Mouse (Mus musculus) heart, adult 18-20 months (tissue): ENCODE measurements at regions not wholly inside any gene's neighbourhood (a gene's known extent, or its start where the extent isn't known, plus 50 kb on each side); places are given as distances from the start of the nearest gene placed in this dataset.
"Not testable (repeated sequence)": the region's sequence is repeated elsewhere in the genome, so short reads cannot be mapped to it uniquely, and the experiment has no call there.

ENCODE experiments used
- DNase-seq, 2 experiments: peaks; one replicate each; pipeline ENCODE4 v3.0.0; 2021 to 2022; ENCODE audit warnings: mixed read lengths in 1 of 2

GRCm38 (mm10) chr10:117475086-117475945 is 95.5 kb upstream of the Cpsf6 start:
- DNase-seq, result no peak

DNA sequence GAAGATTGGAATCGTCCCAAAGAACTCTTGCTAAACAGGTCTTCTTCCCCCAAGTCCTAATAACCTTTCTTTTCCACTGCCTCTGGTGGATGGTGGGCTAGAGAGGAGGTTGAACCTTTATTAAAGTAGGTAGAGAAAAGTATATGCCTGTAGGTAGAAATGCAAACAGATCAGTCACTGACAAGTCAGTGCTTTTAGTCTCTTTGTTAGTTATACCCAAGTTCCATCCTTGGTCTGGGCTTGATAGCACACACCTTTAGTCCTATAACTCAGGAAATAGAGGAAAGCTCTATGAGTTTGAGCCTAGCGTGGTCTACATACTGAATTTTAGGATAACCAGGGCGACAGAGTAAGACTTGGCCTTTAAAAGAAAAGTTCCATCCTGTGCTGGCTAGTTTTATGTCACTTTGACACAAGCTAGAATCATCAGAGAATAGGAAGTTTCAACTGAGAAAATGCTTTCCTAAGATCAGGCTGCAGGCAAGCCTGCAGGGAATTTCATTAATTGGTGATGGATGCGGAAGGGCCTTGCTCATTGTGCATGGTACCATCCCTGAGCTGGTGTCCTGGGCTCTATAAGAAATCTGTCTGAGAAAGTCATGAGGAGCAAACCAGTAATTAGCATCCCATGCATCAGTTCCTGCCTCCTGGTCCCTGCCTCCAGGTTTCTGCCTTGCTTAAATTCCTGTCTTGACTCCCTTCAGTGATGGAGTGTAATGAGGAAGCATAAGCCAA is 94.7 kb upstream of the Cpsf6 start:
- DNase-seq, result no peak

GRCm38 (mm10) chr10:117473471-117473870 is 93.7 kb upstream of the Cpsf6 start:
- DNase-seq, result no peak

DNA sequence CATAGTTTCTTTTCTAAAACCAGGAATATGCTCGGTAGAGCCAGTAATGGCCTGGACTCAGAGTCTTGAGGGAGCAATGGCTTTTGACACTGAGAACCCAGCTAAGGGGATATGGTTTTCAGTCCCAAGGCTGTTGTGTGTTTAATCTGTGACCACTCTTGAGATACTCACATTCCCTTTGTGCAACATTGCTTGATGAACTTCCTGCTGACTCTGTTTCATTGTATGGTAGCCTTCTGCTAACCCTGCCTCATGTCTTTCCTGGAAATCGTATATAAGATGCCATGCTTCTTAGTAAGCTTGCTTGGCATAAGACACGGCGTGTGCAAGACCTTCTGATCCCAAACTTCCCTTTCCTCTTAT is 92.7 kb upstream of the Cpsf6 start:
- DNase-seq, result no peak

DNA sequence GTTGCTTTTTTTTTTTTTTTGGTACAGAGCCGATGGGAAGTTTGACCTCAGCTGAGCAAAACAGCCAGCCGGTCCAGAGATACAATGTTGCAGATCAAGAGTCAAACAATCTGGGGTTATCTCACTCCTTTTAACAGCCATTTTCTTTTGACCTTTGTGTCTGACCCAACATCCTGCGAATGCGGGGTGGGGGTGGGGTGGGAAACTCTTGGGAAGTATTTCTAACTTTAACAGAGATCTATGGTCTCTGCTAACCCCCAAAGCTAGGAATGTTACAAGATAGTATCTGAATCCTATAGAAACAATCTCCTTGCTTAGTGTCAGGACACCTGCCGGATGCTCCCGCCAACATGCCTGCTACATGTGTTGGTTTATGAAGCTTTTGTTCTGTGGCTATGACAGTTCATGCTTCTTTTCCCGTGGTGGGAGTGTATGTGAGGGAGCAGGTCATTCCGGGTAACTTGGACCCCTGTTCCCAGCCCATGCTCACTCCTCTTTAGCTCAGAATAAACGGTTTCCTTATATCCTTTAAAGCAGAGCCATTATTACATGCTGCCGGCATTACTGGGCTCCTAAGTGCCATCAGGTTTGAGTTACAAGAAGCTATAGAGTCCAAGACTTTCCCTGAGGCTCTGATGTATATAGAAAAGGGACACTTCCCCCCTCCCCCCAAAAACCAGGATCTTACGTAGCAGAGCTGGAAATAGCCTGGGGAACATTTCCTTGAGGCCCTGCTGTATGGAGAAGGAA is 92.2 kb upstream of the Cpsf6 start:
- no peak for DNase-seq

- DNase-seq, result peak; percentile 15 to 17
Measured at GRCm38 (mm10) chr10:117471036-117471817, 91.4 kb upstream of the Cpsf6 start.

DNA sequence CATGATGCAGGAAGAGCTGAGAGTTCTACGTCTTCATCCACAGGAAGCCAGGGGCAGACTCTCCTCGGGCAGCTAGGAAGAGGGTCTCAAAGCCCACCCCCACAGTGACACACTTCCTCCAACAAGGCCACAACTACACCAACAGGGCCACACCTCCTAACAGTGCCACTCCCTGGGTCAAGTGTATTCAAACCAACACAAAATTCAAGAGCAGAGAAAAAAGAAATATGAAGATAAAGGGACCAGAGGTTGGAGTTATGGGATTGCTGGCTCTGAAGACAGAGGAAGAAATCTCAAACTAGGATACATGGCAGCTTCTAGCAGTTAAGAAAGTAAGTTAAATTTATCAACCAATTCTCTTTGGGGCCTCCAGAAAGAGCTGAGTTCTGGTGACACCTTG is 90.7 kb upstream of the Cpsf6 start:
- DNase-seq, result no peak

- DNase-seq, result no peak
Measured at GRCm38 (mm10) chr10:117469573-117470090, 89.8 kb upstream of the Cpsf6 start.

- no peak for DNase-seq
Measured at GRCm38 (mm10) chr10:117468931-117469572, 89.2 kb upstream of the Cpsf6 start.

GRCm38 (mm10) chr10:117468381-117468780 is 88.6 kb upstream of the Cpsf6 start:
- no peak for DNase-seq

- no peak for DNase-seq
Measured at GRCm38 (mm10) chr10:117467161-117467560, 87.3 kb upstream of the Cpsf6 start.

DNA sequence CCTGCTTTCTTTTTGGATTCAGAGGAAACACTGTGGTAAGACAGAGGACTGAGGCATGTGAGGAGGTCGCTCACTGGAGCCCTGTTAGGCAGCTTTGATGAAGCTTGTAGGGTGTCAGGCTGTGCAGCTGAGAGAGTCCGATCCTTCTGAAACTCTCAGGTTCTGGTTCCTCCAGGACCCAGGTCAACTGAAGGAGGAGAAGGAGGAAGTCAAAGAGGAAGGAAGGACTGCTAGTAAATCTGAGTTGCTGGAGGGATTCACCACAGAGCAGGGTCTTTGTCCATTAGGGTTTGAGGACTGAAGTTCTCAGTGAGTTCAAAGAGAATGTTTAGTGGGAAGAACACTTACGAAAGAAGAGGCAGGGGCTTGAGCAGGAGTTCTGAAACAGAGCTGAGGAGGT is 86.6 kb upstream of the Cpsf6 start:
- no peak for DNase-seq

DNA sequence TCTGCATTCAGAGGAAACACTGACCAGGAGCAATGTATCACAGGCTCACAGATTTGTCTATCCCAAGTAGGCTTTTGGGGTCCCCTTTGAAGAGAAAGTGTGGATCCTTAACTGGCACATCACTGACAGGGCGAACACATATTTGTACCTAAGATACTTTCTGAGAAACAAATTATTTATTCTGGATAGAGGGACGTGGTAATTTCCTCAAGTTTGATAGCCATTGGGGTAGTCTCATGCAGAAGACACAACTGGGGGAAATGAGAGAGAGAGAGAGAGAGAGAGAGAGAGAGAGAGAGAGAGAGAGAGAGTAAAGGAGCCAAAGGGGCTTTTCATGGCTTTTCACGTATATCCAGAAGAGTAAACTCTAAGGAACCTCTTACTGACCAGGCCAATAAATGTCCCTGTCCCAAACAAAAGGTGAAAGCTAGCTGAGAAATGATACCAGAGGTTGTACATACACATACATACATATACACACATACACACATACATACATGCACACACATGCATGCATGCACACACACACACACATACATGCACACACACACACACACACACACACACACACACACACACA is 85.9 kb upstream of the Cpsf6 start:
- no peak for DNase-seq

- no peak for DNase-seq
Measured at GRCm38 (mm10) chr10:117465058-117465660, 85.3 kb upstream of the Cpsf6 start.

GRCm38 (mm10) chr10:117464331-117464730 is 84.5 kb upstream of the Cpsf6 start:
- DNase-seq, result not testable (repeated sequence)

DNA sequence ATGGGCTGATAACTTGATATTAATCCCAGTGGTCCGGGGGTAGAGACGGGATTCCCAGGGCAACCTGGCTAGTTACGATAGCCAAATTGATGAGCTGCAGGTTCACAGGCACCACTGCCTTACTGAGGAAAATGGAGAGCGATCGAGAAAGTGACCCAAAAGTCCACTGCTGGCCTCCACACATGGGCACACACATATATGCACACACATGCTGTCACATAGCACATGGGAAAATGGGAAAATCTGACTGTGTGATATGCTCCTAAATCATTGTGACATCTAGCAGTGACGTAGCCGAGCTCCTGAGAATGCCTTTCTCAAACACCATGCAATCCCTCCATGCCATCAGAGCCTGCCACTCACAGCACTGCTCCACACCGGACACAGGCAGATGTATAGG is 83.8 kb upstream of the Cpsf6 start:
- DNase-seq, result no peak

DNA sequence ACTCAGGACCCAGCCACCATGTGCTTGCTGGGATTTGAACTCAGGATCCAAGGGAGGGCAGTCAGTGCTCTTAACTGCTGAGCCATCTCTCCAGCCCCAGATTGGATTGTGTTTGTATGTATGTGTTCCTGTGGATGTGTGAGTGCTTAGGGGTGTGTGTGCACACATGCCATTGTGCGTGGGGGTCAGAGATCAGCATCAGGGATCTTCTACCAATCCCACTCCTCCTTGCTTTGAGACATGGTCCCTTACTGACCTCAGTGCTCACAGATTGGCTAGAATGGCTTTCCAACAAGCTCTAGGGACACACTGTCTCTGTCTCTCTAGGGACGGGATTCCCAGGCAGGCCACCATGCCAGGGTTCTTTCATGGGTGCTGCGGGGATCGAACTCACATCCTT is 83.1 kb upstream of the Cpsf6 start:
- no peak for DNase-seq

DNA sequence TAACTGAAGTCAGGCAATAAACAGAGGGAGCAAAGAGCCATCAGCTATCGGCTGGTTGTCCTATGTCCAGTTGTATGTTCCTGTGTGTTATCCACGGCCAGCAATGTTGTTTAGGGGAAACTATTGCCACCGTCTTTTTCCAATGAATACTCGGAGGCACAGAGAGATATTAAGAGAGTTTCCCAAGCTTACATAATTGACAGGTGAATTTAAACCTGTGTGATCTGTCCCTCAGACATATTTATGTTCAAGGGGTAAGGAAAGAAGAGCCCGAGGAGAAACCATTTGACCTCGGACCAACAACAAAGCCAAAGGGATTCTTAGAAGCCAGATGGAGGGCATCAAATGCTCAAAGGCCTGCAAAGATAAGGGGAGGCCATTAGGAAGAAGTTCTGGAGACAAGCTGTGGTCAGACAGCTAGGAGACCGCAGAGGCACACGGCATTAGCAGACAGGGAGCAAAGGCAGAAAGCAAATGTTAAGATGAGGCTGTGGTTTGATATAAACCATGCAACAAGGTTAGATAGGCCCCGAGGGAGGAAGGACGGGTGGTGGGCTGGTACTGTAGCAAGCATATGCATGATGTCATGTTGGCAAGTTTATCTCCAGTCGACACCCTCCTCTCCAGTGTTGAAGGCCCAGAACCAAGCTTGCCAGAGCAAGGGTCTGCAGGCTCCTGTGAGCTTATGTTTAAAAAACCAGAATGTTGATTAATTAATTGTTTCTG is 82.1 kb upstream of the Cpsf6 start:
- no peak for DNase-seq

DNA sequence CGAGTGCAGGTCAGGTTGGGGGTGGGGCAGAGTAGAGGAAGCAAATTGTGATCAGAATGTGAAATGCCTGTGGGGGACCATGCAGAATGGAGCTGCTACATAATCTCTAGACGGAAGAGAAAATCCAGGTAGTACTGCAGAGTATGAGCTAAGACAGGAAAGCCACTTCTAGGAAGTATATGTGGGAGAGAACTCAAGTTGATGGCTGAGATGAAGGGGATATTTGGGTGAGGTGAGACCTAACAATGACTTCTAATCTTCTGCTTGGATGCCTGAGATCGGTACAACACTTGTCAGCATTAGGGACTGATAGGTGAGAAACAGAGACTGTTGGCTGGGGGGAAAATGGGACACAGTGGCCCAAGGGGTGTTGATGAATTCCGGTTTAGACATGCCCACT is 81.4 kb upstream of the Cpsf6 start:
- no peak for DNase-seq

- DNase-seq, result no peak
Measured at GRCm38 (mm10) chr10:117460366-117460730, 80.5 kb upstream of the Cpsf6 start.
